Mouse (Mus musculus): ENCODE data around the gene Rhbdl3. TPM values are rescaled to one million over a fixed set of nuclear protein-coding genes. Genes with fewer than 3 reads are reported as not detected.

The Rhbdl3 gene
- polyA plus RNA-seq, 1 experiment from 2014 or later = 42.7 TPM

Other genes with a start within 250 kb of the Rhbdl3 start
- gene Crlf3, start 219.9 kb upstream of the Rhbdl3 start, polyA plus RNA-seq (2014; fragmentation: Nextera tagmentation; extraction: Ambion mirVana) = 34.6 and 39.2 TPM in 2 replicates
- gene Atad5, start 211.5 kb upstream of the Rhbdl3 start, polyA plus RNA-seq (2014; fragmentation: Nextera tagmentation; extraction: Ambion mirVana) = 14.2 and 15.6 TPM in 2 replicates
- gene Tefm, start 158.7 kb upstream of the Rhbdl3 start, polyA plus RNA-seq (2014; fragmentation: Nextera tagmentation; extraction: Ambion mirVana) = 28.5 and 32.4 TPM in 2 replicates
- gene Adap2, start 146.8 kb upstream of the Rhbdl3 start, polyA plus RNA-seq (2014; fragmentation: Nextera tagmentation; extraction: Ambion mirVana) = 0.84 and 1.5 TPM in 2 replicates
- gene Rnf135, start 117.1 kb upstream of the Rhbdl3 start, polyA plus RNA-seq (2014; fragmentation: Nextera tagmentation; extraction: Ambion mirVana) = 2.9 and 3.3 TPM in 2 replicates
- gene Rhot1, start 91.9 kb upstream of the Rhbdl3 start, polyA plus RNA-seq (2014; fragmentation: Nextera tagmentation; extraction: Ambion mirVana) = 70.6 and 75.8 TPM in 2 replicates
- 23.1 and 26.2 TPM in 2 replicates for gene 5730455P16Rik, start 77.1 kb downstream of the Rhbdl3 start, polyA plus RNA-seq (2014; fragmentation: Nextera tagmentation; extraction: Ambion mirVana)
- 307 and 321 TPM in 2 replicates for gene Zfp207, start 82.4 kb downstream of the Rhbdl3 start, polyA plus RNA-seq (2014; fragmentation: Nextera tagmentation; extraction: Ambion mirVana)
- 307 and 313 TPM in 2 replicates for gene Psmd11, start 127.7 kb downstream of the Rhbdl3 start, polyA plus RNA-seq (2014; fragmentation: Nextera tagmentation; extraction: Ambion mirVana)
- 19.0 and 20.9 TPM in 2 replicates for gene Cdk5r1, start 176.1 kb downstream of the Rhbdl3 start, polyA plus RNA-seq (2014; fragmentation: Nextera tagmentation; extraction: Ambion mirVana)